Mouse (Mus musculus): ENCODE measurements at regions not wholly inside any gene's neighbourhood (a gene's known extent, or its start where the extent isn't known, plus 50 kb on each side); places are given as distances from the start of the nearest gene placed in this dataset. TPM values are rescaled to one million over a fixed set of nuclear protein-coding genes. Genes with fewer than 3 reads are reported as not detected.

GRCm38 (mm10) chr6:107462440-107462839 lies 67.1 kb upstream of the Lrrn1 start:
- Histone ChIP-seq H3K4me1 (replicated peaks) (no peaks in the 10 kb centered on the region), H3K9ac (no peak overlapping the region), H3K4me2 (no peak overlapping the region), H3K27me3 (no peaks in the 10 kb centered on the region), H3K36me3 (replicated peaks) (no peaks in the 10 kb centered on the region), H3K9me3 (replicated peaks) (no peaks in the 10 kb centered on the region), H3K27ac (replicated peaks) (no peak overlapping the region), H3K4me3 (replicated peaks) (no peak overlapping the region)
- ATAC-seq (ENCODE audit: insufficient read depth): no peak
- 21% methylated on average over 2 of the region's 2 CpGs for WGBS (ENCODE audit: insufficient replicate concordance)

- Histone ChIP-seq H3K27me3 (no peaks in the 10 kb centered on the region), H3K4me2 (no peak overlapping the region), H3K9ac (no peak overlapping the region), H3K27ac (replicated peaks) (no peak overlapping the region), H3K4me1 (replicated peaks) (no peaks in the 10 kb centered on the region), H3K36me3 (replicated peaks) (no peaks in the 10 kb centered on the region), H3K9me3 (replicated peaks) (no peaks in the 10 kb centered on the region), H3K4me3 (replicated peaks) (no peak overlapping the region)
- WGBS (ENCODE audit: insufficient replicate concordance): 42% methylated on average over 2 of the region's 2 CpGs
- ATAC-seq (ENCODE audit: insufficient read depth): no peak
Observed at GRCm38 (mm10) chr6:107473395-107473794, 56.2 kb upstream of the Lrrn1 start.

GRCm38 (mm10) chr6:107474125-107474524 lies 55.4 kb upstream of the Lrrn1 start:
- no peak overlapping the region for H3K4me3 ChIP-seq (replicated peaks)
- H3K36me3 ChIP-seq (replicated peaks): no peaks in the 10 kb centered on the region
- ATAC-seq (ENCODE audit: insufficient read depth): no peak
- H3K9me3 ChIP-seq (replicated peaks): no peaks in the 10 kb centered on the region
- H3K9ac ChIP-seq: no peak overlapping the region
- 55% methylated on average over 4 of the region's 4 CpGs for WGBS (ENCODE audit: insufficient replicate concordance)
- H3K4me1 ChIP-seq (replicated peaks): no peaks in the 10 kb centered on the region
- no peak overlapping the region for H3K4me2 ChIP-seq
- no peak overlapping the region for H3K27ac ChIP-seq (replicated peaks)
- H3K27me3 ChIP-seq: no peaks in the 10 kb centered on the region

Small RNAs in the stretch of these regions (microRNA-seq; reads per million reads assigned to microRNA genes)
- not detected for gene Gm27690
